Mouse (Mus musculus) myocyte (in vitro differentiated cells): ENCODE data around the gene Icam1.

Experiments
- E2F4 ChIP-seq: IDR thresholded peaks from one replicate; pipeline ENCODE4 v1.6.1; 2011; ENCODE audit warnings: mild to moderate bottlenecking, control low read depth, moderate library complexity; ENCODE audit not compliant: insufficient read depth
- MAX ChIP-seq: IDR thresholded peaks from one replicate; pipeline ENCODE4 v1.6.1; 2011; ENCODE audit warnings: low read depth, mild to moderate bottlenecking, control low read depth
- POLR2A ChIP-seq: IDR thresholded peaks from one replicate; pipeline ENCODE4 v1.6.1; 2011; ENCODE audit warnings: low read depth, mild to moderate bottlenecking, control low read depth, moderate library complexity; ENCODE audit not compliant: insufficient read length
- POLR2AphosphoS2 ChIP-seq: IDR thresholded peaks from one replicate; pipeline ENCODE4 v1.6.1; 2011; ENCODE audit warnings: low read depth, control low read depth; ENCODE audit not compliant: insufficient read length
- USF1 ChIP-seq: IDR thresholded peaks from one replicate; pipeline ENCODE4 v1.6.1; 2011; ENCODE audit warnings: low read depth, mild to moderate bottlenecking, control low read depth, moderate library complexity

DNA sequence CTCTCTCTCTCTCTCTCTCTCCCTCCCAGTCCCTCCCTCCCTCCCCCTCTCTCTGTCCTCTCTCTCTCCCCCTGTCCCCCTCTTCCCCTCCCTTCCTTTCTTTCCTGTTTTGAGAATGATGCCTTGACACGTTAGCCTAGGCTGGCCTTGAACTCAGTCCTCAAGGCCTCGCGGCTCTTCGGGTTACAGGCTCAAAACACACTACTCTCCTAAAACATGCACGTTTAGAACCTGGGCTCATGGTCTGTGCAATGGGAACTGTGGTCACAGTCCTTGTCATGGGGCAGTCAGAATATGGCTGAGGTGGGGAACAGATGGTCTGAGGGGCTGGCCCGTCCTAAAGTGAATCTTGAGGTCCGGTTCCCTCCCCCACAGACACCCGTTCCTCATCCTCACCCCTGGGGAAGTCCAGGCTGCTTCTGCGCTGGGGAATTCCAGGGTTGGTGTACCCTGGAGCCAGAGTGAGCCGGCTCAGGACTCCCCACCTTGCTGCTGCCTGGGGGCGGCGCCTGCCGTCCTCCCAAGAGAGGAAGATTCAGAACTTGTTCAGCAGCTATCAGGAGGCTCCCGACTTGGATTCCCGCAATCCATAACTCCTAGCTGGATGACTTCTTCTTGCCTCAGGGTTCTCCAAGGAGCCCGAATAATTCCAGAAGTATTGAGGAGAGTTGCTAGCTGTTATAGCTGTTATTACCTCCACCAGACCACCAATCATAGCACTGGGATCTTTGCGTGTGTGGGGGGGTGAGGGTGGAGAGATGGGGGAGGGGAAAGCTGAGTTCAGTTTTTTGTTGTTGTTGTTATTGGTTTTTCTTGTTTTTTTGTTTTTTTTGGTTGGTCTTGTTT lies 769 bp downstream of the Icam1 start:
- TF ChIP-seq POLR2AphosphoS2 (no peak), USF1 (no peak), POLR2A (no peak), MAX (no peak), E2F4 (no peak)
